Mouse (Mus musculus) natural killer cell, adult 2 months (primary cell): ENCODE data around the gene Ranbp17.
"Not testable (repeated sequence)": the region's sequence is repeated elsewhere in the genome, so short reads cannot be mapped to it uniquely, and the experiment has no call there.

Experiments used
- DNase-seq, 2 experiments: peaks; one replicate each; pipeline ENCODE4 v3.0.0; 2022; ENCODE audit warnings: low spot score in 2 of 2

The Ranbp17 gene

DNA sequence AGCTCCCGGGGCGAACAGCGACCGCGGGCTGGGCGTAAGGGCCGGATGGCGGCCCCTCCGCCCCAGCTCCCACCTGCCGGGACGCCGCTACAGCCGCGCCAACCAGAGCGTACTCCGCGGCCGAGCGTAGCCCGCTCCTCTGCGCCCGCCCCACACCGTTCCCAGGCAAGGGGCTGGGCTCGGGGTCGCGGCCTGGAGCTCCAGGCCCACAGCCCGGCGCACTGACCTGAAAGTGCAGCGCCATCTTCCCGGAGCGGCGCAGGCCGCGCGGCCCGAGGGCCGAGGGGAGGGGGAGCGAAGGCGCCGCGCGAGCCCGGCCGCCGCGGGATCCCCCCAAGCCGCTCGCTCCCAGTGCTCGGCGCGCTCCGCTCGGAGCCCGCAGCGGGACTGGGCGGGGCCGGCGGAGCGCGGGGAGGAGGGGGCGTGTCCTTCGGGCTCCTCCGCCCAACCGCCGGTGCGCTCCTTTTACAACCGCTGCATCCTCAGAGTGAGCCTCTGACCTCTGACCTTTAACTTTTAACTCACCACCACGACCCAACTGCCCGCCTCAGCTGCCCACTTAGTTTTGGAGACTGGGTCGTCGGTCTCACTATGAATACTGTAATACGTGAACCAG is at the start of gene Ranbp17:
TSS of gene Ranbp17 (minus strand) at position 371 of the 616 bp plus-strand sequence.
- no peak for DNase-seq

DNA sequence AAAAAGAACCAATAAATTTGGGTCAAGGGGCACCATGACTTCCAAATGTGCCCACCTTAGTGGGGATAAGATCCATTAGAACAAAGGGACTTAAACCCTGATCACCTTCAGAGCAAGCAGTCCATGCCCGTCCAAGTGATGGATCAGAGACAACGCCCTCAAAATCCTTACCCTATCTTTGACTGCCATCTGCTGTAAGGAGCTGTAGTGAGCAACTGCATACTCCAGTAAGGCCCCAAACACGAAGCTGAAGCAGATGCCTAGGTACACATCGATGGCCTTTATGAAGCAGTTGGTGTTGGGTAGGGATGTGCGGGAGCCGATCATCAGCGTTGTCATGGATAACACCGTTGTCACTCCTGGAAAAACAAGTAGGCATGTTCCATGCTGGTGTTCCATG is 40.6 kb upstream of the Ranbp17 start:
- no peak for DNase-seq

DNA sequence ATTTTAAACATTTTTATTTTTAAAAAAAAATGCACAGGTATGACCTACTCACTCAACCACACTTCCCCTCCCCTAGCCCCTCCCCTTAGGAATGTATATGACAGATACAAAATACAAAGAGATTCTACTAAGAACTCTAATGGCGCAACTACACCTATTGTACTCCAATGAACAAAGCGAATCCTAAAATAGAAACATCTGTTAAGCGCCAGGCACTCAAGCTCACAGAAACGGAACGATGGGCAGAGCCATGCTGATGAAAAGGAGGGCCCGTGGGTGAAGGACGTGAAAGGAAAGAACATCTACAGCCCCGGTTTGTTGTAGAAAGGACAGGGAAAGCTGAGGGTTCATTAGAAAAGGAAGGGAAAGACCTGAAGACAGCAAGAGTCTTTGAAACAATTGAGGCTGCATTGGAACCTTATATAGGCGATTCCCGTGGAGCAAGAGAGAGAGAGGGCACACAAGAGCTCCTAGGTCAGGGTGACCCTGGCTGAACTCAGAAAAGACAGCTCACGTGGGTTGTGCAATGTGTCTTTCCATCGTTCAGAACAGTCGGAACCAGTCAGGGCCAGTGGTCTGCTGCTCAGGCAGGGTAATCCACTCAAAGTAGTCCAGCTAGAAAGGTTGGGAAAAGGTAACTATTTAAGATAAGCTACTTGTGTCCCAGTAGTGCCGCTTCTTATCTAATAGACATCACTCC is 37.5 kb upstream of the Ranbp17 start:
- no peak for DNase-seq

DNA sequence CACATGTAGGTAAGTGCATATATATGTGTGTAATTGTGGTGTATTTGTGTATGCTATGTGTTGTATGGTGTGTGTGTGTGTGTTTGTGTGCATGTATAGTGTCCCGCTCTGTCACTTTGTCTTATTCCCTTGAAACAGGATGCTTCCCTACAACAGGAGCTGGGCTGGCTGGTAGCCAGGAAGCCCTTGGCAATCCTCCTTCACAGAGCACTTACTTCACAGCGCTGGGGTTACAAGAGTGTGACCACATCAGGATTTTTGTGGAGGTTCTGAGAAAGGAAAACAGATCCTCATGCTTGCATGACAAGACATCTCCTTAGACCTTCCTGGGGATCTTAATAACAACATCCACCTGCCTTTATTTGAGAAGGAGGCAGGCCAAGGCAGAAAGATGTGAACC is 33.8 kb upstream of the Ranbp17 start:
- no peak for DNase-seq

DNA sequence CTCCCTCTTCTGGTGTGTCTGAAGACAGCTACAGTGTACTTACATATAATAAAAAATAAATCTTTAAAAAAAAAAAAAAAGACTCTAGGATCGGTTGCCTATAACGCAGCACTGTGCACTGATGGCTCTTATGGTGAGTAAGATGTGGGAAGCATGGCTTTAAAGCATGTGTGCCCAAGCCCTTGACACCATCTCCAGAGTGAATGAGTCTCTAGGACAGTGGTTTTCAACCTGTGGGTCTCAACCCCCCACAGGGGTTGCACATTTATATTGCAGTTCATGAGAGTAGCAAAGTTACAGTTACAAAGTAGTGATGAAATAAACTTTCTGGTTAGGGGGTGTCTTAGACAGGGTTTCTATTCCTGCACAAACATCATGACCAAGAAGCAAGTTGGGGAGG is 31.4 kb upstream of the Ranbp17 start:
- no peak for DNase-seq

DNA sequence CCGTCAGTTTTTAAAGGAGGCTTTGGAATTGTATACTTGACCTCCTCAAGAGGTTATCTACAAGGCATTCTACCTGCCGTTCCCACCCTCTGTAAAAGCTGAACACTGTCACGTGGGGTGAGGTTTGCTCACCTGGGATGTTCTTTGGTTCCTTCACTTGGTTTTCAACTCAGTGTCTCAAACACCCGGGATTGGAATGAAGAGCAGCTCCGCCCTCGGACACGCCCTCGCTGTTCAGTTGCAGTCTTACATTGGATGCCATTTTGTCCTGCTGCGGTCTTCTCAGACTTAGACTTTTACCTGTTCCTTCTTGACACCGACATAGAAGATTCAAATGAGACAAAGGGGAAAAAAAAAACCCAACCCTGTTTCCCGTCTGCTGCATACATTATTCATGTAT is 30.6 kb upstream of the Ranbp17 start:
- no peak for DNase-seq

DNA sequence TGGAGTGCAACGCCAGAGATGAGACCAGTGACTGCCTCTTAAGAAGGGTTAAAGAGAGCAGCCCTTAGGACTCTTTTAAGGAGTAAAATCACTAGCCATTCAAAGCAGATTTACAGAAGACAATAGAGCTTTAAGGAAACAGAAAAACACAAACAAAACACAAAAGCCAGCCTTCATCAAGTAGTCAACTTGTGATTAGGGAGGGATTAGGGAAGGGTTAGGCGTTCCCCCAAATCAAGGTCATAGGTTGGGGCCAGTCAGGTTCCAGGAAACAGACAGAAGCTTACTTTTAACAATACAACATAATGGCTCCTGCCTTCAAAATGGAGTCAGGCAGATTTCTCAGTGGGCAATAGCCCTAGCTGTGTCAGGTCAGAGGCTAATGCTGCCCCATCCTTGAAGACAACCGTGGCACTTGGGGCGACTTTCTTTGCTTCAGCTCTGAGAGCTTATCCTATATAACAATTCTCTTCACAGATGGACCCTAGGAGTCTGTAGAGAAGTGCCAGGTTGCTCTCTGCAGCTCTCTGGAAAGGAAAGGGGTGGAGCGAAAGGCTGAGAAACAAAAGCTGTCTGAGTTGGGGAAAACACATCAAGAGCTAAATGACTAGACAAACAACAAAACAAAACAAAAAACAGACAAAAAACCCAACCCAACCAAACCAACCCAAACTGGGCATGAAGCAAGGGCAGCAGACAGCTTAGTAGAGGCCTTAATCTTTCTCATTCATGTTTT is 24.0 kb upstream of the Ranbp17 start:
- no peak for DNase-seq

DNA sequence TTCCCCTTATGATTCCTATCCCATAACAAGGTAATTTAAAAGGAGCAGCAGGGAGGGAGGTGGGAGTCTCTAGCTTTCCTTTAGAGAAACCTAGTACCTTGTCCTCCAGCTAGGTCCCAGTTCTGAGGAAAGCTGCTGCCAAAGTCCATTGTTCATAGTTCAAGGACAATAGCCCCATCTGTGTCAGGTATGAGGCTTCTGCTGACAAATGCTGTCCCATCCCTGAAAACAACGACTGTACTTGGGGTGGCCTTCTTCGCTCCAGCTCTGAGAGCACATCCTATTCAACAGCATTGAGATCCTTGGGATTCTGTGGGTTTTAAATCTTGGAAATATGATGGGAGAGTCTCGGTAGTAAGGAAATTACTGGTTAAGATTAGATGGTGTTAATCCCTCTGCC is 23.1 kb upstream of the Ranbp17 start:
- DNase-seq = no peak

DNA sequence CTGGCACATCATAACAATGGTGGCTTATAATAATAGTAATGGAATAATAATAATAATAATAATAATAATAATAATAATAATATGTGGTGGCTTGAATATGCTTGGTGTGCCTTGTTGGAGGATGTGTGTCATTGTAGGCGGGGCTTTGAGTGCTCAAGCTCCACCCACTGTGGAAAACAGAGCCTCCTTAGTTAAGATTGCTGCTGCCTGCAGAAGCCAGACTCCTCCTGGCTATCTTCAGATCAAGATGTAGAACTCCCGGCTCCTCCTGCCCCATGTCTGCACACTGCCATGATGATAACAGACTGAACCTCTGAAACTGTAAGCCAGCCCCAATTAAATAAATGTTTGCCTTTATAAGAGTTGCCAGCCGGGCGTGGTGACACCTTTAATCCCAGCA is 21.0 kb upstream of the Ranbp17 start:
- no peak for DNase-seq

DNA sequence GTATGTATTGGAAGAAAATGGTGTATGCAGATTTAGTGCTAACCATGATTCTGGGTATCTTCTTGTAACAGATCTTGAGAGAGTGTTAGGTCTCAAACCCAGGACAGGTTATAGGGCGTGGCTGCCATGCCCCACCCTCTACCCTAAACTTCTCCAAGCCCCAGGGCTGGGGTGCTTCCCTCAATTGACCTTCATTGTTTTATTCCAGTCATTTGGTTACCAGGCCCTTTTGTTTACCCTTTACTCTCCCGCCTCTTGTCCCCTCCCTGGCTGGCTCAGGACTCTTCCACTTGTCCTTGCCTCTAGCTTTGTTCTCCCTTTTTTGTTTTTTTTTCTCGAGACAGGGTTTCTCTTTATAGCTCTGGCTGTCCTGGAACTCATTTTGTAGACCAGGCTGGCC is 20.0 kb upstream of the Ranbp17 start:
- DNase-seq = no peak

DNA sequence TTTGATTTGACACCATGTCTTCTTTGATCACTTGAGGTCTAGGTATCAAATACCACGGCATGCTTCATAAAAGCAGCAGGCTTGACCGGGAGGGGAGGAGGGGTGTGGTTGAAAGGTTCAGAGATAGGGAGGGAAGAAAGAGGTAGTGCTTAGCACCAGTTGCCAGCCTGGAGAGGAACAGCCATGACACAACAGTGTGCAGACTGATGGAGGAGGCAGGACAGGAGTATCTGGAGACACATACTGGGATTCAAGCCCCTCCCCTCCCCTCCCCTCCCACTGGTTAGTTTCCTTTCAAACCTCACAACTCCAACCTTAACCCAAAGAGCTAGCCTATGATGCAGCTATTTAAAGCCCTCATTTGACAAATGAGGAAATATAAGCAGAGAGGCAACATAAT is 16.0 kb upstream of the Ranbp17 start:
- DNase-seq = no peak

DNA sequence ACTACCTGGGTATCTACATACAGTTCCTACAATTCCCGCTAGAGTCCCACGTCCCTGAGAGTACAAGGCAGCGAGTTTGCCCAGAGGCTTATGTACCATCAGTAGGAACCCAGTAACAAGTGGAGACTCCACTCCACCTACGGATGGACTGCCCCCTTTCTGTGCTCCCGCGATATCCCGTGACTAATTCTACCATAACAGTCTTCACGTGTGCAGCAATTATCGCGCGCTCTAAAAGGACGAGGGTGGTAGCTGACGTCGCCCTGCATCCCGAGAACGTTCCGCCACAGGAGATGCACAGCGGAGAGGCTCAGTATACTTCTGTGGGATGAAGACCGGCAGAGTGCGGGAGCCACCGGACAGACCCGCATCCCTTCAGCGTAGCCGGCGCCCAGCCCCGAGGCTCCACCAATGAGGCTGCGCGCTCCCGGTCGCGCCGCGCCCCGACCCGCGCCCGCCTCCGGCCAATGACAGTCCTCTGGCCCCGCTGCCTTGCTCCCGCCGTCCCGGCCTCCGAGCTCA is 631 bp downstream of the Ranbp17 start:
- DNase-seq = peak; percentile 8 to 21

DNA sequence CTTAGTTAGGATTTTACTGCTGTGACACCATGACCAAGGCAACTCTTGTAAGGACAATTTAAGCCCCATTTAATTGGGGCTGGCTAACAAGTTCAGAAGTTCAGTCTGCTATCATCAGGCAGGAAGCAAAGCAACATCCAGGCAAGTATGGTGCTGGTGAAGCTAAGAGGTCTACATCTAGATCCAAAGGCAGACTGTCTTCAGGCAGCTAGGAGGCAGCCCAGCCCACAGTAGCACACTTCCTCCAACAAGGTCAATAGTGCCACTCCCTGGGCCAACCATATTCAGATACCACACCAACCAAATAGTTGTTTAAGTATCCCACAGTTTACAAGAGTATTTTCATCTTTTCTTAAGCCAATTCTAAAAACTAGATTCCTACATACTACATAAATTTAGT is 4.1 kb downstream of the Ranbp17 start:
- DNase-seq = no peak

DNA sequence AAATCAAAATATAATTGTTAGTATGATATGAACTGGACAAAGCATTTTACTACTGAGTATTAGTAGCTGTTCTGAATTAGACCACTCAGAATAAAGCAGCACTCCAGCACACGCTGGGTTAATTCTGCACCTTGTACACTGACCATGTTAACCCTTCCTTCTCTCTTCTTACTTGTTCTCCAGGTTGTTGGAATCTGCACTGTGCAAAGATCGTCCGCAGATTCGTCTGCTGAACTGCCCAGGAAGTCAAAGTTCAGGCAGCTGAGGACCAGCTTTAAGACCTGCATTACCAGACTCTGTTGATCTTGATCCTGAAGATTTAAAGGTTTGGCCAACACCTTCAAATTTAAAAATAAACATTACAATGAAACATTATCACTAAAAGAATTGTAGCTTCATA is 27.8 kb downstream of the Ranbp17 start:
- no peak for DNase-seq

DNA sequence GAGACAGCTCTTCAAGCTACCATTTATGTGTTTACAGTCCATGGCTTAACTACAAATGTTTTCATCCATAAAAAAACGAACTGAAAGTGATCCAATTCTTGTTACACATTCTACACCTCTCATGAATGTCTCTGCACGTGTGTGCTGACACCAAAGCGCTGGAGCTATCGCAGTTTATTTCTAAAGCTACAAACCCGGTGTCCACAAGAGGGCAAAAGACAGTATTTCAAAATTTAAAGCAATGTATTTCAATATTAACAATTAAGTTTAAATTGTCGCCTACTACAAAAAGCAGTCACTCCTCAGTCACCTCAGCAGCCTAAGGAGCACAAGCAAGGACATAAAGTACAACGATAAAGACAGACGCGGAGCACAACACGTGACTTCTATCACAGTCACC is 33.1 kb downstream of the Ranbp17 start:
- DNase-seq = no peak

DNA sequence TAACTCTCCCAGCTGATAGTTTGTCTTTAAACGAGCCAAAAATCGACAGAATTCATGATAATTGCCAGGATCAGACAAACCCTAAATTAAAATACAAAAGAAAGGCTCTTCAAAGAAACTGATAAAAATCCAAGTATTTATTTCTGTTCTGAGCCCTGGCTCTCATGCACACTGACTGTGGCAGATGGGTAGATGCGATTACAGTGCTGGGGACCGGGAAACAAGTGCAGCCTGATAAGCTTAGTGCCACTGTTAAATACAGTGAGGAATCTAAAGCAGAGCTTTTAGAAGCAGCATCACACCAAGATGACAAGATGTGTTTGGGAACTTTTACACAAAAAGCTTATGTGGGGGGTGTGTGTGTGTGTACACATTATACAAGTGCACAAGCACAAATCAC is 34.3 kb downstream of the Ranbp17 start:
- no peak for DNase-seq

DNA sequence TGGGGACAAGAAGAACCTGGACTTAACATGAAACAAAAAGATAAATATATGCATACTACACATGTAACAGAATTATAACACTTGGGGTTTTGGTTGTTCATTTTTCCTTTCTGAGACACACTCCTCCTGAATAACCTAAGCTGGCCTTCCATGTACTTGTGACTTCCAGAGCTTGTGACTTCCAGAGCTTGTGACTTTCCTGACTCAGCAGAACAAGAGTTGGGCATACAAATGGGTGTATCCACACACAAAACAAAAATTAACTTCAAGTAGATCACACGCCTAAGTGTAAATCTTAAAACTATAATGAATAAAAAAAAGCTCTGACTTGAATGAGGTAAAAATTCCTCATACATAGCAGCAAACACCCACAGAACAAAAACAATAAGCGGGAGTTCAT is 36.9 kb downstream of the Ranbp17 start:
- no peak for DNase-seq

DNA sequence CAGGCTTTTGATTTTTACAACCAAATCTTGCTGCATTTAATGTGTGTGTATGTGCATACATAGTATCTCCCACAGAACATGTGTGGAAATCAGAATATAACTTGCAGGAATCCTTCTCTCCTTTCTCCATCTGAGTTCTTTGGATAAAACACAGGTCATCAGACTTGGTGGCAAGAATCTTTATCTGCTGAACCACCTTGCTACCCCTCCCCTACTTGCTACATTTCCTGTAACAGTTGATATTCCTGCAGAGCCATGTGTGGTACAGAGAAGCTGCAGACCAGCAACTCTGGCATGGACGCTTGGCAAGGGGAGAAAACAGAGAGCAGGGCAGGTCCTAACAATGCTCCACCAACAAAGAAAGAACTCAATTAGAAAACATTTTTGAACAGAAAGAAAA is 52.4 kb downstream of the Ranbp17 start:
- no peak for DNase-seq

DNA sequence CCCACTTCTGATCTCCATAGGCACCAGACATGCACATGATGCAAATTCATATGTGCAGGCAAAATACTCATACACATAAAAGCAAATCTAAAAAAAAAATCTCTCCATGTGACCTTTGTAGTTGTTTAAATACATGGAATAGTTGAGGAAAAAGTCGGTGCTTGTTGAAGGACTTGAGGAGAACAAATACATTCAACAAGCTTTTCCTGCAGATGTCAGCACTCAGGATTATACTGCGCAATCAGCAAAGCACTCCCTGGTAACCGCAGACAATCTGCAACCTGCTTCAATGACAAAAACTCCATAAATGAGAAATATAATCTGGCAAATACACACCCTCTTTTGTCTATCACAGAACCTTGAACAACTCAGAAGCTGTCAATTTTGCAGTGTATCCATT is 59.5 kb downstream of the Ranbp17 start:
- DNase-seq = no peak

DNA sequence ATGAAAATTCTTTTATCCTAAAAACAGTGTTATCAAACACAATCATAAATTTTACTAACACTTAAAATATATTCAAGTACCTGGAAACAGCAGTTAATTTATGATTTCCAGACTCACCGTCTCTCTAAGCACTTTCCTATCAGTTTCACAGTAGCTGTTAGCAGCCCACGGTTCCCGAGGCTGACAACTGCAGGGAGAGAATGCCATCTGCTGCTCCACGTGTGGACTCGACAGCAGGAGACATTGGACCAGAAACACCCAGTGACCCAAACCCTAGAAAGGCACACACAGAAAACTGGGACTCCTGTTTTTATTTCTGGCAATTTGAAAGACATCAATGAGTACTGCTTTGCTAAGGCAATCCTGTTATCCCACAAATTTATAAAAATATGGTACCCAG is 79.7 kb downstream of the Ranbp17 start:
- DNase-seq = no peak

DNA sequence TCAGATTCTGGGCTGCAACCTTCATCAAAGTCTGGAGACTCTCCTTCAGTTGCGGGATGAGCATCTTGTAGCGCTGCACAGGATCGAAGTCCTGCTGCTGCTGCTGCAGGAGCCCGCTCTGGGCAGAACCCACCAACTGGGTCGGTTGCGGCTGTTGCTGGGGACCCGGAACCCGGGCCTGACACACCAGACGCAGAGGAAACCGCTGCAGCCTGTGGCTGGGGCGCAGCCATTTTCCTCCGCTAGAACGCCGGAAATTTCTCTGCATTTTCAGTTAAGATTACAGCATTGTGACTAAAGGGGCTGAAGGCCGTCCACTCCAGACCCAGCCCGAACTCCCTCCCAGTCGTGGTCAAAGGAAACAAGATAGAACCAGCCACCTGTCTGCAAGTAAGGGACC is 85.3 kb downstream of the Ranbp17 start:
- not testable (repeated sequence) for DNase-seq

DNA sequence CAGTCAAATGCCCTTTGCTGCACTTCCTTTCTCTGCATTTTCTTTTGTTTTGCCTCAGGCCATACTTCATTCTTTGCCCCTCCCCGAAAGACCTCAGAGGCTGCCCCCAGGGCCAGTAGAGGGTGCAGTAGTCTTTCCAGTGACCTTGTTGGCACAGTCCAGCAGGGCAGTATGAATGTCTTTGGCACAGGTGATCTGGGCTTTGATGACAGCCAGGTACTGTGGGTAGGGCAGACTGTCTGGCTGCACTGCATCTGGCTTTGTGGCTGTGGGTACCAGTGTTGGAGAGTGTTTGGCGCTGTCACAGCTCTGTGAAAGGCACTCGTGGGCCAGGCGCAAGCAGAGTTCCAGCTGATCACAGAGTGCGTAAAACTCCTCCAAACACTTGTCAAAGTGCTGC is 85.8 kb downstream of the Ranbp17 start:
- not testable (repeated sequence) for DNase-seq

DNA sequence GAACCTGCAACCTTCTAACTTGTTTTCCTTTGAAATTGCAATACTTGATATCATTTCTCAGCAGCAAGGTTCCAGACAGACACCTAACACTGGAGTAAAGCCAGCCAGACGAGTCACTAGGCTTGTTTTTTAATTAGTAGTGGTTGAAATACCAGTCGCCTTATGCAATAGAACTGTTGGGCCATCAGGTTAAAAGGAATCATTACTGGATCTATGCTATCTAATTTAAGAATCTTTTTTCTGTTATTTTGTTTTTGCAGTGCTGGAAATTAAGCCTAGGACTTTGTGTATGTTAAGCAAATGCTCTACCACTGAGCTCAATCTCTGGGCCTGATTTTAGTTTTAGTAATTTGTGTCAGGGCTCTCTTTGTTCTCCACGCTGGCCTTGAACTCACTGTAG is 91.3 kb downstream of the Ranbp17 start:
- no peak for DNase-seq
